Mouse (Mus musculus): Measurements from ENCODE around the gene 2310034C09Rik.

DNA sequence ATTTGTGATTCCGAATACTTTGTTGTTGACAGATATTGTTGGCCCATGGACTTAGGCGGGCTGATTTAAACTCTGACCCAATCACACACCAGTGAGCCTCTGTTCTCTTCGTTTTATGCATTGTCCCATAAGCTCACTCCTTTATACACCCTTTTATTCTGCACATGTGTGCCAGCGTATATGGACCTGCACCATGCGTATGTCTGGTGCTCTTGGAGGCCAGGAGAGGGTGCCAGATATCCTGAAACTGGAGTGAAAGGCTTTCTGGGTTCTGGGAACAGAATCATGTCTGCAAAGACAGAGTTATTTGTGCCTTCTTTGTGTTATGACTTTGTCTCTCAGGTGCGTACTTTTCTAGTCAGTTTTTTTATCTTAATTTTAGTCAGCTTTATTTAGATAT is 47.4 kb upstream of the 2310034C09Rik start:
- TF ChIP-seq HCFC1 (IDR thresholded peaks at IDR 0.05; ENCODE audit: low read depth, low read length) (no peak), GATA1 (IDR thresholded peaks at IDR 0.05; ENCODE audit: low read depth, low read length) (no peak), MAFK (IDR thresholded peaks at IDR 0.05; ENCODE audit: borderline replicate concordance, low read depth, low read length) (no peak), RAD21 (IDR thresholded peaks at IDR 0.05; ENCODE audit: low read depth, low read length) (no peak), MYC (IDR thresholded peaks at IDR 0.05; ENCODE audit: low read depth, low read length) (no peak), USF2 (IDR thresholded peaks at IDR 0.05; ENCODE audit: borderline replicate concordance in 1 of 2, insufficient read depth in 1 of 2, low read depth in 1 of 2, low read length in 2 of 2) (no peak), CTCF (IDR thresholded peaks at IDR 0.05 in 2 of 3, conservative IDR thresholded peaks at IDR 0.05 in 1 of 3; ENCODE audit: control insufficient read depth in 1 of 3, insufficient read depth in 1 of 3, low read depth in 2 of 3, low read length in 3 of 3, poor library complexity in 1 of 3, severe bottlenecking in 1 of 3) (no peak), GABPA (IDR thresholded peaks at IDR 0.05; ENCODE audit: low read depth, low read length) (no peak), MAX (IDR thresholded peaks at IDR 0.05; ENCODE audit: low read length) (no peak), MEF2A (IDR thresholded peaks at IDR 0.05; ENCODE audit: extremely low read depth, insufficient replicate concordance, low read depth, low read length, poor library complexity, severe bottlenecking) (no peak), RCOR1 (IDR thresholded peaks at IDR 0.05; ENCODE audit: low read depth, low read length) (no peak), ETS1 (IDR thresholded peaks at IDR 0.05; ENCODE audit: low read depth, low read length) (no peak), TCF12 (IDR thresholded peaks at IDR 0.05; ENCODE audit: low read depth, low read length) (no peak), CHD1 (IDR thresholded peaks at IDR 0.05; ENCODE audit: low read depth, low read length) (no peak)

All from MEL (cell line).